Mouse (Mus musculus): ENCODE measurements around the gene Mdm2. TPM values are rescaled to one million over a fixed set of nuclear protein-coding genes. Genes with fewer than 3 reads are reported as not detected.

Mdm2 gene
- polyA plus RNA-seq, 1 experiment from 2014 or later, result 63.1 TPM

DNA sequence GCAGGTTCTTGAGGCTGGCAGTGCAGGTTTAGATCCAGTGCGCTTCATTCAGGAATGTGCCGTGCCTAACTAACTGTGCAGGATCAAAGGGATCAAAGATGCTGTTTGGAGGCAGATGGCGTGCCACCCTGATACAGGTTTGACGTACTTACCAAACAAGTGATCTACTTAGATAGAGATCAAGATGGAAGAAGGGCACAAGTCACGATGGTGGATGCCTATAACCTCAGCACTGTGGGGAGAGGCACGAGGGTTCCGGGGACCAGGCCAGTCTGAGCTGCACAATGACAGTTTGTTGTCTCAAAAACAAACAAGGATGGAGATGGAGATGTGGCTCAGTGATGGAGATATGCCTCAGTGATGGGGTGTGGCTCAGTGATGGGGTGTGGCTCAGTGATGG is 59.8 kb downstream of the Mdm2 start:
- Histone ChIP-seq H3K9ac (ENCODE audit: low read length) (no peak overlapping the region), H3K4me2 (ENCODE audit: low read depth, severe bottlenecking) (no peak overlapping the region), H3K27ac (replicated peaks; ENCODE audit: low read depth, low read length) (no peak overlapping the region), H3K9me3 (ENCODE audit: control insufficient read depth, low read length) (no peaks in the 10 kb centered on the region), H3K27me3 (ENCODE audit: control insufficient read depth, insufficient read depth, low read length) (no peaks in the 10 kb centered on the region), H3K4me3 (ENCODE audit: low read depth, low read length) (no peak overlapping the region), H3K4me1 (ENCODE audit: control insufficient read depth, insufficient read depth, low read length) (peaks cover under 1% of the 10 kb centered on the region; the same call in 1 of the 2 replicates), H3K36me3 (ENCODE audit: control insufficient read depth, insufficient read depth, low read length) (no peaks in the 10 kb centered on the region)
- ATAC-seq (ENCODE audit: insufficient number of reproducible peaks, low FRiP score, low TSS enrichment, low read depth) (no peak), DNase-seq (ENCODE audit: low spot score) (no peak)
- 85% methylated on average over 7 of the region's 7 CpGs for WGBS

DNA sequence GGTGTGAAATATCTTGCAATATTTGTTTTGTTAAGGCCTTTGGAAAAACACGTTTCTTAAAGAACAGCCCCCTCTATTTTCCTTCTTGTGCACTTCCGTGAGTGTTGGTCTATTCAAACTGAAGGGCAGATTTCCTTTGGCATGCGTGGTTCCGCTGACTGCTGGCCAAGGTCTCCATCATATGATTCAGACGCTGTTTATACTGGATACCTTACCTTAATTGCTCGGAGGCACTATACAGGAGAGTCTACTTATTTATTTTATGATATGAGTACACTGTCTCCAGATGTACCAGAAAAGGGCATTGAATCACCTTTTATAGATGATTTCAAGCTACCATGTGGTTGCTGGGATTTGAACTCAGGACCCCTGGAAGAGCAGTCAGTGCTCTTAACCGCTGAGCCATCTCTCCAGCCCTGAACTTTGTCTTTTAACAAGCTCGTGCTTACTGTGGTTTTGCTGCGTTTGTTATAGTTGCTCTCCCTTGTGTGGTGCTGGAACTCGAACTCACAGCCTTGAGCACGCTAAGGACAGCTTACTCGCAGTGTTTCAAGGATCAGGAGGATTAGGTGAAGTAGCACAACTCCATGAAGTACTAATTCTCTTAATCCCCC is 60.4 kb downstream of the Mdm2 start:
- Histone ChIP-seq H3K9me3 (ENCODE audit: control insufficient read depth, low read length) (no peaks in the 10 kb centered on the region), H3K9ac (ENCODE audit: low read length) (no peak overlapping the region), H3K27ac (replicated peaks; ENCODE audit: low read depth, low read length) (no peak overlapping the region), H3K27me3 (ENCODE audit: control insufficient read depth, insufficient read depth, low read length) (no peaks in the 10 kb centered on the region), H3K4me1 (ENCODE audit: control insufficient read depth, insufficient read depth, low read length) (no peaks in the 10 kb centered on the region), H3K36me3 (ENCODE audit: control insufficient read depth, insufficient read depth, low read length) (no peaks in the 10 kb centered on the region), H3K4me2 (ENCODE audit: low read depth, severe bottlenecking) (no peak overlapping the region), H3K4me3 (ENCODE audit: low read depth, low read length) (no peak overlapping the region)
- ATAC-seq (ENCODE audit: insufficient number of reproducible peaks, low FRiP score, low TSS enrichment, low read depth), result no peak
- WGBS, result 92% methylated on average over 12 of the region's 12 CpGs
- DNase-seq (ENCODE audit: low spot score), result no peak

DNA sequence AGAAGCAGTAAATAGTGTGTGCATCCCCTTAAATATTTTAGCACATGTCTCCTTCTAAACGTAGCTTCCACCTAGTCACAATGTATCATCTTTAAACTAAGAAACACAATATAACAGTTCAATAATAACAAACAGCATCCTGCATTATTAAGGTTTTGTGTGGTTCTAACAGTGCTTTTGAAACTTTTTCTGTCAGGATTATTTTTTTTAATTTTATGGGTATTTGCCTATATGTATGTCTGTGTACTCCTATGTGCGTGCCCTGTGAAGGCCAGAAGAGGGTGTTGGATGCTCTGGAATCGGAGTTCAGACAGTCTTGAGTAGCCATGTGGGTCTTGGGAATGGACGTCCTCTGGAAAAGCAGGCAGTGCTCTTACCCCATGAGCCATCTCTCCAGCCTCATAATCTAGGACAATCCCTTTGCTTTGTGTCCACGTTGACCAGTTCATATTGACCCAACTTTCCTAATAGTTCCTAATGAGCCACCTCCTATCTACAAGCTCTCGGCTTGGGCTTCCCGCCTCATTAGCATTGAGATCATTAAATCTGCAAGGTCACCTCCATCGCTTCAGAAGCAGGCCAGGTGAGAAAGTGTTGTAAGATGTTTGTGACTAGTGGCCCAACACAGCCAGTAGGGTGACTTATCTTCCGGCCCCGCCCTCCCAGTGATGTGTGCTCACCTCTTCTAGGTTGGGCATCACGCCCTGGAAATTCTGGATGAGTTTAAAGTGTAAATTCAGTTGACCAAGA is 61.1 kb downstream of the Mdm2 start:
- no peaks in the 10 kb centered on the region for H3K9me3 ChIP-seq (ENCODE audit: control insufficient read depth, low read length)
- 87% methylated on average over 11 of the region's 11 CpGs for WGBS
- H3K4me1 ChIP-seq (ENCODE audit: control insufficient read depth, insufficient read depth, low read length), result peaks cover 3% of the 10 kb centered on the region; the same call in 1 of the 2 replicates
- no peak for DNase-seq (ENCODE audit: low spot score)
- ATAC-seq (ENCODE audit: insufficient number of reproducible peaks, low FRiP score, low TSS enrichment, low read depth), result no peak
- no peaks in the 10 kb centered on the region for H3K27me3 ChIP-seq (ENCODE audit: control insufficient read depth, insufficient read depth, low read length)
- no peak overlapping the region for H3K9ac ChIP-seq (ENCODE audit: low read length)
- no peak overlapping the region for H3K4me3 ChIP-seq (ENCODE audit: low read depth, low read length)
- no peak overlapping the region for H3K27ac ChIP-seq (replicated peaks; ENCODE audit: low read depth, low read length)
- no peaks in the 10 kb centered on the region for H3K36me3 ChIP-seq (ENCODE audit: control insufficient read depth, insufficient read depth, low read length)
- H3K4me2 ChIP-seq (ENCODE audit: low read depth, severe bottlenecking), result no peak overlapping the region

DNA sequence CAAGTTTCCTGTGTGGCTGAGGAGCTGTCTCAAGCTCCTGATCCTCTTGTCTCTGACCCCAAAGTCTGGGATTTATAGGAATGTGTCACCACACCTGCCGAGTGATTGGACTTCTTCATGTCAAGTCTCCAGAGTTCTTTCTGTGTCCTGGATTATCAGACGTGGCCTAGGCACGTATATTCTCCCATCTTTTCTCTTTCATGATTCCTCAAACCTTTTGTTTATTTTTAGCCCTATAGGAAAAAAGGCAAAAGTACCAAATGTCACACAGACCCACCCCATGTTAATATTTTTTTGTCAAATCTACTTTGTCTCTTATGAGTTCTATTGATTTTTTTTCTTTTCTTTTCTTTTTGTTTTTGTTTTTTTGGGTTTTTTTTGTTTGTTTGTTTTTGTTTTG is 61.9 kb downstream of the Mdm2 start:
- Histone ChIP-seq H3K4me1 (ENCODE audit: control insufficient read depth, insufficient read depth, low read length) (peaks cover 11% of the 10 kb centered on the region), H3K27me3 (ENCODE audit: control insufficient read depth, insufficient read depth, low read length) (no peaks in the 10 kb centered on the region), H3K9me3 (ENCODE audit: control insufficient read depth, low read length) (no peaks in the 10 kb centered on the region), H3K4me3 (ENCODE audit: low read depth, low read length) (no peak overlapping the region), H3K4me2 (ENCODE audit: low read depth, severe bottlenecking) (no peak overlapping the region), H3K27ac (replicated peaks; ENCODE audit: low read depth, low read length) (no peak overlapping the region), H3K36me3 (ENCODE audit: control insufficient read depth, insufficient read depth, low read length) (no peaks in the 10 kb centered on the region), H3K9ac (ENCODE audit: low read length) (no peak overlapping the region)
- ATAC-seq (ENCODE audit: insufficient number of reproducible peaks, low FRiP score, low TSS enrichment, low read depth) (no peak), DNase-seq (ENCODE audit: low spot score) (no peak)
- WGBS, result 91% methylated on average over 3 of the region's 3 CpGs

DNA sequence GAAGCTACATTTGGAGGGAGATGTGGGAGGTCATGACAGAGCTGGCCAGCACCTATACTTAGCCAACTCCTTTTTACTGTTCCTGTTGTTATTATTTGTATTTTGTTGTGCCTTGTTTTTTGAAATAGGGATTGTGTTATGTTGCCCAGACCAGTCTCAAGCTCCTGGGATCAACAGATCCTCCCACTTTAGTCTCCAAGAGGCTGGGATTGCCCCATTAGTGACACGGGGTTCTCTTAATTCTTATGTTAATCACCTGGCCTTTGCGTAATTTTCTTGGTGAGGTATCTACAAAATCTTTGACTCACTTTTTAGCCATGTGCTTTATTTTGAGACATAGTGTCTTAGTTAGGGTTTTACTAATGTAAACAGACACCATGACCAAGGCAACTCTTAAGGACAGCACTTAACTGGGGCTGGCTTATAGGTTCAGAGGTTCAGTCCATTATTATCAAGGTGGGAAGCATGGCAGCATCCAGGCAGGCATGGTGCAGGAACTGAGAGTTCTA is 62.5 kb downstream of the Mdm2 start:
- 81% methylated on average over 2 of the region's 2 CpGs for WGBS
- Histone ChIP-seq H3K36me3 (ENCODE audit: control insufficient read depth, insufficient read depth, low read length) (no peaks in the 10 kb centered on the region), H3K4me3 (ENCODE audit: low read depth, low read length) (no peak overlapping the region), H3K9me3 (ENCODE audit: control insufficient read depth, low read length) (no peaks in the 10 kb centered on the region), H3K27me3 (ENCODE audit: control insufficient read depth, insufficient read depth, low read length) (no peaks in the 10 kb centered on the region), H3K4me1 (ENCODE audit: control insufficient read depth, insufficient read depth, low read length) (peaks cover 14% of the 10 kb centered on the region), H3K27ac (replicated peaks; ENCODE audit: low read depth, low read length) (no peak overlapping the region), H3K9ac (ENCODE audit: low read length) (no peak overlapping the region), H3K4me2 (ENCODE audit: low read depth, severe bottlenecking) (no peak overlapping the region)
- DNase-seq (ENCODE audit: low spot score) (no peak), ATAC-seq (ENCODE audit: insufficient number of reproducible peaks, low FRiP score, low TSS enrichment, low read depth) (no peak)

DNA sequence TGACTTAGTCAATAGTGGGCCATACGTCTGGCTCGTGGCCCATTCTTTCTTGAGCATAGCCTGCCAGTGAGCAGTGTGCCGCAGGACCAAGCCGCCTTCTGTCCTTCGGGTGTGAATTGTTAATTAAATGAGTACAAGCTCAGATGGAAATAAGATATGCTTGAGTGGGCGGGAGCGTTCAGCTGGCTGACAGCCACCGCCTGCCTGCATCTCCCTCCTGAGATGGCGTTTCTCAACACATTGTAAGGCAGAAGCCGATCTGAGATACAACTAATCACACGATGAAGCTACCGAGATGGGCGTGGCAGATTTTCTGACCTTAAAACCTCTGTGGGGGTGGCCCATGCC is 63.4 kb downstream of the Mdm2 start:
- DNase-seq (ENCODE audit: low spot score) (no peak), ATAC-seq (ENCODE audit: insufficient number of reproducible peaks, low FRiP score, low TSS enrichment, low read depth) (no peak)
- Histone ChIP-seq H3K27ac (replicated peaks; ENCODE audit: low read depth, low read length) (no peak overlapping the region), H3K9ac (ENCODE audit: low read length) (no peak overlapping the region), H3K9me3 (ENCODE audit: control insufficient read depth, low read length) (no peaks in the 10 kb centered on the region), H3K36me3 (ENCODE audit: control insufficient read depth, insufficient read depth, low read length) (no peaks in the 10 kb centered on the region), H3K4me1 (ENCODE audit: control insufficient read depth, insufficient read depth, low read length) (peaks cover 14% of the 10 kb centered on the region), H3K27me3 (ENCODE audit: control insufficient read depth, insufficient read depth, low read length) (no peaks in the 10 kb centered on the region), H3K4me2 (ENCODE audit: low read depth, severe bottlenecking) (no peak overlapping the region), H3K4me3 (ENCODE audit: low read depth, low read length) (no peak overlapping the region)
- WGBS, result 94% methylated on average over 13 of the region's 13 CpGs

DNA sequence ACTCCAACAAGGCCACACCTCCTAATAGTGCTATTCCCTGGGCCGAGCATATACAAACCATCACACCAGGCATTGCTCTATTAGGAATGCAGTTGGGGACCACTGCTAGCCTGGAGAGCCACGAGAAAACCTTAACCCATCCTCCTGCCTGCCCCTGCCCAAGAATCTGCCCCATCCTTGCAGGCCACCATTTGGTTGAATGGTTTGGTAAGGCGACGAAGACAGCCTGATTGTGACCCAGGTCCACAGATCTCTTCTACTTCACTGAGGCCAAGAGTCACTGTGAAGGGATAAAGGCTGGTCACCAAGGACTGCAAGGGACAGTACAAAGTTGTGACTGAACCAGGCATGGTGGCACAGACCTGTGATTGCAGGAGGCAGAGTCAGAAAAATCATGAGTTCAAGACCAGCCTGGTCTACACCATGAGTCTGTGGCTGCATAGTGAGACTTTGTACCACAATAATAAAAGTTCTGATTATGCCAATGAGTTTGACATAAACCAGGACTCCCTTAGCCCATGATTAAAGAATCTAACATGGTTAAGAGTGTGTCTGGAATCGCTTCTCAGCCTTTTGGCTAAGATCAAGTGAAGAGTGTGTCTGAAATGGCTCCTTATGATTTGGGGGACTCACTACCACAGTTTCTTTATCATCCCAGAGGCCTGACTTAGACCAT is 63.9 kb downstream of the Mdm2 start:
- ATAC-seq (ENCODE audit: insufficient number of reproducible peaks, low FRiP score, low TSS enrichment, low read depth) (no peak), DNase-seq (ENCODE audit: low spot score) (no peak)

DNA sequence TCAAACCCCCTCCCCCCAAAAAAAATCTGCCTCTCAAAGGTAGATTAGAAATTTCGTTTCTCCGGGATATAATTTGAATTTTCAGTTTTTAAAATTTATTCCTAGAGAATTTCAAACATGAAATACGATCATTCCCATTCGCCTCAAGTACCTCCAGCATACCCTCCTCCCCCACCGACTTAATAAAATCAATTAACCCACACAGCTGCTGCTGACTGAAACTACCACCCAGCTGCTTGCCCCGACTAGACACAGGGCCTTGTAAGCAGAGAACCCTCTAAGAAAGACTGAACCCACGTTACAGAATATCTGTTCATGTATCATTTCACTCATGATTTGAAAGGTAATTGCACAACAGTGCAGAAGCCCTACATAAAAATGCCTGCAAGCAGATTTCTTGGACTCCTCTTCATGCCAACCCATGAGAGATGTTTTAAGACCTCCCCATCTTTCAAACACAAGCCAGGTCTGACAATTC is 65.0 kb downstream of the Mdm2 start:
- ATAC-seq (ENCODE audit: insufficient number of reproducible peaks, low FRiP score, low TSS enrichment, low read depth) (no peak), DNase-seq (ENCODE audit: low spot score) (no peak)
- Histone ChIP-seq H3K4me1 (ENCODE audit: control insufficient read depth, insufficient read depth, low read length) (peaks cover 14% of the 10 kb centered on the region), H3K4me3 (ENCODE audit: low read depth, low read length) (no peak overlapping the region), H3K36me3 (ENCODE audit: control insufficient read depth, insufficient read depth, low read length) (no peaks in the 10 kb centered on the region), H3K27ac (replicated peaks; ENCODE audit: low read depth, low read length) (no peak overlapping the region), H3K4me2 (ENCODE audit: low read depth, severe bottlenecking) (no peak overlapping the region), H3K9me3 (ENCODE audit: control insufficient read depth, low read length) (no peaks in the 10 kb centered on the region), H3K9ac (ENCODE audit: low read length) (no peak overlapping the region), H3K27me3 (ENCODE audit: control insufficient read depth, insufficient read depth, low read length) (no peaks in the 10 kb centered on the region)
- WGBS, result 57% methylated on average over 7 of the region's 7 CpGs

More for the DNA sequence above, 63.9 kb downstream of the Mdm2 start:
- Histone ChIP-seq H3K4me3 (ENCODE audit: low read depth, low read length) (no peak overlapping the region), H3K36me3 (ENCODE audit: control insufficient read depth, insufficient read depth, low read length) (no peaks in the 10 kb centered on the region), H3K4me1 (ENCODE audit: control insufficient read depth, insufficient read depth, low read length) (peaks cover 14% of the 10 kb centered on the region), H3K4me2 (ENCODE audit: low read depth, severe bottlenecking) (no peak overlapping the region), H3K9me3 (ENCODE audit: control insufficient read depth, low read length) (no peaks in the 10 kb centered on the region), H3K27me3 (ENCODE audit: control insufficient read depth, insufficient read depth, low read length) (no peaks in the 10 kb centered on the region), H3K9ac (ENCODE audit: low read length) (no peak overlapping the region), H3K27ac (replicated peaks; ENCODE audit: low read depth, low read length) (no peak overlapping the region)
- 88% methylated on average over 5 of the region's 5 CpGs for WGBS
